ENCODE assay signal across 8 mouse cellular contexts in genomic region chr9:61860147-61860546, GRCm38 (mm10). TPM values are rescaled to one million over a fixed set of nuclear protein-coding genes. Genes with fewer than 3 reads are reported as not detected.
DNase-seq lines count a peak whose midpoint lies in the region; ATAC-seq and TF ChIP-seq lines count a peak whose summit lies in the region.

No protein-coding gene starts in this region.

- peak; percentile 35 to 59 for DNase-seq in left cerebral cortex, adult 2 months (ENCODE audit: extremely low spot score in 1 of 2, low spot score in 2 of 2)
- DNase-seq in left cerebral cortex, adult 8-10 months (ENCODE audit: low spot score in 2 of 2) = no peak
- peak; percentile 29 for DNase-seq in MEL-GATA-1-ER (ENCODE audit: extremely low read depth, low read depth)
- peak; percentile 81 for DNase-seq in brain, embryonic 14.5 days (ENCODE audit: low read depth)
- peak; percentile 84 for DNase-seq in heart, postnatal 4 days
- DNase-seq in limb, embryonic 14.5 days (ENCODE audit: low spot score) = peak; percentile 86
- DNase-seq in retina, postnatal 1 day = peak; percentile 82
- DNase-seq in Muller cell, postnatal 12 days (ENCODE audit: inconsistent ontology term) = no peak

- H3K27me3 ChIP-seq in limb, embryonic 14.5 days (ENCODE audit: control insufficient read depth, insufficient read depth, low read length) = no peaks in the 10 kb centered on the region

- TF ChIP-seq POLR2A in brain, embryonic 14.5 days (IDR thresholded peaks at IDR 0.05; ENCODE audit: borderline replicate concordance, extremely low read depth, insufficient read depth, insufficient read length, poor library complexity, severe bottlenecking) = no peak
- TF ChIP-seq POLR2A in limb, embryonic 14.5 days (IDR thresholded peaks at IDR 0.05; ENCODE audit: borderline replicate concordance, extremely low read depth, insufficient read depth, insufficient read length) = no peak

- H3K4me3 ChIP-seq in left cerebral cortex, adult 2 months = no peak overlapping the region
- H3K4me3 ChIP-seq in limb, embryonic 14.5 days (replicated peaks; ENCODE audit: low read length) = no peak overlapping the region

- peak; percentile 93 for TF ChIP-seq CTCF in left cerebral cortex, adult 2 months (IDR thresholded peaks at IDR 0.05)
- peak; percentile 85; the same call in 1 of the 2 replicates for TF ChIP-seq CTCF in brain, embryonic 14.5 days (IDR thresholded peaks at IDR 0.05; ENCODE audit: borderline replicate concordance, extremely low read depth, insufficient read depth, insufficient read length)

- H3K9me3 ChIP-seq in limb, embryonic 14.5 days (ENCODE audit: control insufficient read depth, low read length) = no peaks in the 10 kb centered on the region

- no peak overlapping the region for H3K27ac ChIP-seq in left cerebral cortex, adult 2 months
- H3K27ac ChIP-seq in limb, embryonic 14.5 days (replicated peaks; ENCODE audit: low read depth, low read length) = no peak overlapping the region

- H3K36me3 ChIP-seq in limb, embryonic 14.5 days (ENCODE audit: control insufficient read depth, insufficient read depth, low read length) = no peaks in the 10 kb centered on the region

- 11% methylated on average over 2 of the region's 2 CpGs for WGBS in limb, embryonic 14.5 days

- intact Hi-C loops in left cerebral cortex, adult 2 months (cut with DNase I) = loop anchor here (2.0 kb wide), 1 partner anchor 39 kb away; no protein-coding TSS in a partner anchor

- no peak overlapping the region for H3K4me2 ChIP-seq in limb, embryonic 14.5 days (replicated peaks; ENCODE audit: low read depth, low read length, severe bottlenecking)

- no peak overlapping the region for H3K9ac ChIP-seq in limb, embryonic 14.5 days (ENCODE audit: low read depth, low read length, severe bottlenecking)

- H3K4me1 ChIP-seq in limb, embryonic 14.5 days (ENCODE audit: control insufficient read depth, insufficient read depth, low read length) = peaks cover 8% of the 10 kb centered on the region; the same call in 1 of the 2 replicates

- ATAC-seq in limb, embryonic 14.5 days (ENCODE audit: low FRiP score, low read depth) = no peak

RNA-seq across cellular contexts. Expression of gene Rplp1, which starts 54.2 kb away (rescaled TPM):
- total RNA-seq in left cerebral cortex, adult 2 months (2021) = 1,000 to 10,000 TPM; 1,334 to 1,440 TPM
- 1,000 to 10,000 TPM; 1,482 to 1,620 (median 1,566) TPM for total RNA-seq in left cerebral cortex, adult 8-10 months (2022)
- polyA plus RNA-seq in brain, embryonic 14.5 days (2012; rRNA removed) = 4,229 and 5,499 TPM in 2 replicates
- 1,000 to 10,000 TPM; 1,924 to 1,989 TPM for total RNA-seq in heart, postnatal 4 days (2021)
- polyA plus RNA-seq in limb, embryonic 14.5 days (2012; rRNA removed) = 8,964 and 9,963 TPM in 2 replicates
- 1,860 and 2,018 TPM in 2 replicates for polyA plus RNA-seq in limb, embryonic 14.5 days (2014; fragmentation: Nextera tagmentation; extraction: Ambion mirVana)

Comparison
In these comparisons a context has a peak if more than half of its experiments do, and no peak if none do; other contexts are left out.
1. DNase-seq: peak in left cerebral cortex, adult 2 months (2 of 2), MEL-GATA-1-ER (single experiment), brain, embryonic 14.5 days (single experiment), heart, postnatal 4 days (single experiment), limb, embryonic 14.5 days (single experiment) and retina, postnatal 1 day (single experiment); none in left cerebral cortex, adult 8-10 months (0 of 2) and Muller cell, postnatal 12 days (single experiment).